Mouse (Mus musculus): ENCODE data around the gene Dnpep. TPM values are rescaled to one million over a fixed set of nuclear protein-coding genes. Genes with fewer than 3 reads are reported as not detected.
A peak's percentile ranks its signal among the peaks of the same experiment; 100 is the strongest.

Gene Dnpep
- polyA plus RNA-seq, 1 experiment: 129 TPM

- H3K4me3 ChIP-seq (replicated peaks; ENCODE audit: extremely low read depth, low read depth, low read length): no peak overlapping the region
- H3K4me1 ChIP-seq (ENCODE audit: control insufficient read depth, insufficient read depth, low read length): 0 out of 2 replicates have a peak, but pooled peaks cover 2% of the 10 kb centered on the region
- DNase-seq: no peak
- TF ChIP-seq CTCF (IDR thresholded peaks at IDR 0.05; ENCODE audit: insufficient read depth, low read length) (no peak), POLR2A (IDR thresholded peaks at IDR 0.05; ENCODE audit: borderline replicate concordance, extremely low read depth, low read depth, low read length) (no peak)
- WGBS: 51% methylated on average over 7 of the region's 7 CpGs
Measured at GRCm38 (mm10) chr1:75357261-75357660, 39.5 kb upstream of the Dnpep start.

- WGBS: 40% methylated on average over 5 of the region's 5 CpGs
- DNase-seq: no peak
- TF ChIP-seq POLR2A (IDR thresholded peaks at IDR 0.05; ENCODE audit: borderline replicate concordance, extremely low read depth, low read depth, low read length): no peak
- no peak for TF ChIP-seq CTCF (IDR thresholded peaks at IDR 0.05; ENCODE audit: insufficient read depth, low read length)
- Histone ChIP-seq H3K4me1 (ENCODE audit: control insufficient read depth, insufficient read depth, low read length) (no peaks in the 10 kb centered on the region), H3K4me3 (replicated peaks; ENCODE audit: extremely low read depth, low read depth, low read length) (no peak overlapping the region)
Measured at GRCm38 (mm10) chr1:75349275-75349674, 31.5 kb upstream of the Dnpep start.

- 55% methylated on average over 5 of the region's 5 CpGs for WGBS
- no peaks in the 10 kb centered on the region for H3K4me1 ChIP-seq (ENCODE audit: control insufficient read depth, insufficient read depth, low read length)
- no peak overlapping the region for H3K4me3 ChIP-seq (replicated peaks; ENCODE audit: extremely low read depth, low read depth, low read length)
- TF ChIP-seq CTCF (IDR thresholded peaks at IDR 0.05; ENCODE audit: insufficient read depth, low read length): no peak
- TF ChIP-seq POLR2A (IDR thresholded peaks at IDR 0.05; ENCODE audit: borderline replicate concordance, extremely low read depth, low read depth, low read length): no peak
- DNase-seq: no peak
Measured at GRCm38 (mm10) chr1:75347279-75347678, 29.5 kb upstream of the Dnpep start.

- Histone ChIP-seq H3K4me3 (replicated peaks; ENCODE audit: extremely low read depth, low read depth, low read length) (no peak overlapping the region), H3K4me1 (ENCODE audit: control insufficient read depth, insufficient read depth, low read length) (no peaks in the 10 kb centered on the region)
- WGBS: 52% methylated on average over 20 of the region's 20 CpGs
- no peak for TF ChIP-seq POLR2A (IDR thresholded peaks at IDR 0.05; ENCODE audit: borderline replicate concordance, extremely low read depth, low read depth, low read length)
- TF ChIP-seq CTCF (IDR thresholded peaks at IDR 0.05; ENCODE audit: insufficient read depth, low read length): no peak
- no peak for DNase-seq
Measured at GRCm38 (mm10) chr1:75345036-75345935, 27.5 kb upstream of the Dnpep start.

GRCm38 (mm10) chr1:75344291-75345035, 26.7 kb upstream of the Dnpep start:
- Histone ChIP-seq H3K4me1 (ENCODE audit: control insufficient read depth, insufficient read depth, low read length) (no peaks in the 10 kb centered on the region), H3K4me3 (replicated peaks; ENCODE audit: extremely low read depth, low read depth, low read length) (no peak overlapping the region)
- WGBS: 11% methylated on average over 15 of the region's 15 CpGs
- DNase-seq: no peak
- TF ChIP-seq CTCF (IDR thresholded peaks at IDR 0.05; ENCODE audit: insufficient read depth, low read length) (no peak), POLR2A (IDR thresholded peaks at IDR 0.05; ENCODE audit: borderline replicate concordance, extremely low read depth, low read depth, low read length) (no peak)

- DNase-seq: peak; percentile 36
- H3K4me3 ChIP-seq (replicated peaks; ENCODE audit: extremely low read depth, low read depth, low read length): no peak overlapping the region
- TF ChIP-seq CTCF (IDR thresholded peaks at IDR 0.05; ENCODE audit: insufficient read depth, low read length): peak; percentile 95
- no peak for TF ChIP-seq POLR2A (IDR thresholded peaks at IDR 0.05; ENCODE audit: borderline replicate concordance, extremely low read depth, low read depth, low read length)
- no peaks in the 10 kb centered on the region for H3K4me1 ChIP-seq (ENCODE audit: control insufficient read depth, insufficient read depth, low read length)
- under 1% methylated on average over 8 of the region's 8 CpGs for WGBS
Measured at GRCm38 (mm10) chr1:75342874-75343416, 25.2 kb upstream of the Dnpep start.

GRCm38 (mm10) chr1:75340519-75340918, 22.7 kb upstream of the Dnpep start:
- TF ChIP-seq POLR2A (IDR thresholded peaks at IDR 0.05; ENCODE audit: borderline replicate concordance, extremely low read depth, low read depth, low read length): no peak
- no peak for TF ChIP-seq CTCF (IDR thresholded peaks at IDR 0.05; ENCODE audit: insufficient read depth, low read length)
- whole genome bisulfite sequencing: 78% methylated on average over 2 of the region's 2 CpGs
- no peak overlapping the region for H3K4me3 ChIP-seq (replicated peaks; ENCODE audit: extremely low read depth, low read depth, low read length)
- DNase-seq: no peak
- H3K4me1 ChIP-seq (ENCODE audit: control insufficient read depth, insufficient read depth, low read length): no peaks in the 10 kb centered on the region

GRCm38 (mm10) chr1:75339337-75339736, 21.5 kb upstream of the Dnpep start:
- WGBS: 65% methylated on average over 9 of the region's 9 CpGs
- Histone ChIP-seq H3K4me3 (replicated peaks; ENCODE audit: extremely low read depth, low read depth, low read length) (no peak overlapping the region), H3K4me1 (ENCODE audit: control insufficient read depth, insufficient read depth, low read length) (no peaks in the 10 kb centered on the region)
- TF ChIP-seq CTCF (IDR thresholded peaks at IDR 0.05; ENCODE audit: insufficient read depth, low read length): no peak
- no peak for TF ChIP-seq POLR2A (IDR thresholded peaks at IDR 0.05; ENCODE audit: borderline replicate concordance, extremely low read depth, low read depth, low read length)
- DNase-seq: no peak

GRCm38 (mm10) chr1:75338091-75338694, 20.4 kb upstream of the Dnpep start:
- Histone ChIP-seq H3K4me1 (ENCODE audit: control insufficient read depth, insufficient read depth, low read length) (no peaks in the 10 kb centered on the region), H3K4me3 (replicated peaks; ENCODE audit: extremely low read depth, low read depth, low read length) (no peak overlapping the region)
- TF ChIP-seq POLR2A (IDR thresholded peaks at IDR 0.05; ENCODE audit: borderline replicate concordance, extremely low read depth, low read depth, low read length): no peak
- no peak for TF ChIP-seq CTCF (IDR thresholded peaks at IDR 0.05; ENCODE audit: insufficient read depth, low read length)
- WGBS: 17% methylated on average over 11 of the region's 11 CpGs
- DNase-seq: no peak

Measured in lung, adult 2 months (tissue).